Mouse (Mus musculus): ENCODE measurements at regions not wholly inside any gene's neighbourhood (a gene's known extent, or its start where the extent isn't known, plus 50 kb on each side); places are given as distances from the start of the nearest gene placed in this dataset.

GRCm38 (mm10) chr3:9341657-9342056 is 268.2 kb downstream of the Zfp704 start:
- no peak for TF ChIP-seq ZC3H11A (IDR thresholded peaks at IDR 0.05; ENCODE audit: borderline replicate concordance, low read depth, low read length)
- TF ChIP-seq MAFK (IDR thresholded peaks at IDR 0.05; ENCODE audit: insufficient read depth, low read depth, low read length) = no peak
- TF ChIP-seq ZNF384 (IDR thresholded peaks at IDR 0.05; ENCODE audit: low read depth, low read length) = no peak

Measured in ES-E14 (cell line).